Mouse (Mus musculus) layer of hippocampus, postnatal 36 days (tissue): ENCODE results near the gene Rabl6. TPM values are rescaled to one million over a fixed set of nuclear protein-coding genes. Genes with fewer than 3 reads are reported as not detected.

Source experiments
- DNase-seq, 2 experiments: peaks; one replicate each; pipeline ENCODE4 v3.0.0; 2022
- total RNA-seq, 2 experiments: library from RNA; stranded (reverse); gene quantifications; 2 replicates each; pipeline ENCODE4 v1.2.3; 2021

The Rabl6 gene
- 100 to 1,000 TPM; 142 to 155 TPM for total RNA-seq

GRCm38 (mm10) chr2:25607761-25608622 lies at the start of gene Rabl6:
TSS of gene Rabl6 (minus strand) at chr2:25608521.
- DNase-seq = peak; percentile 88 to 92

GRCm38 (mm10) chr2:25657652-25658051 lies 49.3 kb upstream of the Rabl6 start, which contains the start of gene Lcn5:
TSS of gene Lcn5 (plus strand) at chr2:25657952.
- no peak for DNase-seq

GRCm38 (mm10) chr2:25657246-25657645 lies 48.9 kb upstream of the Rabl6 start:
- no peak for DNase-seq

GRCm38 (mm10) chr2:25656691-25657090 lies 48.4 kb upstream of the Rabl6 start:
- DNase-seq = peak in 1 of 2 experiments; percentile 19

- DNase-seq = no peak
Observed at GRCm38 (mm10) chr2:25654502-25654901, 46.2 kb upstream of the Rabl6 start.

GRCm38 (mm10) chr2:25652902-25653301 lies 44.6 kb upstream of the Rabl6 start, which contains the start of gene Lcn8:
TSS of gene Lcn8 (plus strand) at chr2:25653120.
- DNase-seq = no peak

- no peak for DNase-seq
Observed at GRCm38 (mm10) chr2:25639890-25640289, 31.6 kb upstream of the Rabl6 start.

- no peak for DNase-seq
Observed at GRCm38 (mm10) chr2:25634046-25634445, 25.7 kb upstream of the Rabl6 start.

- DNase-seq = no peak
Observed at GRCm38 (mm10) chr2:25633616-25634015, 25.3 kb upstream of the Rabl6 start.

GRCm38 (mm10) chr2:25628738-25629137 lies 20.4 kb upstream of the Rabl6 start:
- no peak for DNase-seq

GRCm38 (mm10) chr2:25627811-25628210 lies 19.5 kb upstream of the Rabl6 start, which contains the start of gene Fcna:
TSS of gene Fcna (minus strand) at chr2:25628030.
- no peak for DNase-seq

- DNase-seq = no peak
Observed at GRCm38 (mm10) chr2:25625986-25626385, 17.7 kb upstream of the Rabl6 start.

GRCm38 (mm10) chr2:25621229-25622200 lies 13.2 kb upstream of the Rabl6 start, which contains the start of gene Tmem141:
TSS of gene Tmem141 (minus strand) at chr2:25622005.
- DNase-seq = peak; percentile 81 to 82

GRCm38 (mm10) chr2:25620852-25621228 lies 12.5 kb upstream of the Rabl6 start:
- DNase-seq = no peak

GRCm38 (mm10) chr2:25620386-25620785 lies 12.1 kb upstream of the Rabl6 start:
- no peak for DNase-seq

- no peak for DNase-seq
Observed at GRCm38 (mm10) chr2:25617578-25617977, 9.3 kb upstream of the Rabl6 start, which contains the start of gene Ccdc183. TSS of gene Ccdc183 (minus strand) at chr2:25617678.

- DNase-seq = no peak
Observed at GRCm38 (mm10) chr2:25616398-25616797, 8.1 kb upstream of the Rabl6 start.

GRCm38 (mm10) chr2:25608671-25609070 lies 350 bp upstream of the Rabl6 start:
- DNase-seq = no peak

- no peak for DNase-seq
Observed at GRCm38 (mm10) chr2:25602526-25602925, 5.8 kb downstream of the Rabl6 start.

- DNase-seq = no peak
Observed at GRCm38 (mm10) chr2:25600037-25600436, 8.3 kb downstream of the Rabl6 start.

- no peak for DNase-seq
Observed at GRCm38 (mm10) chr2:25598749-25599148, 9.6 kb downstream of the Rabl6 start.

- no peak for DNase-seq
Observed at GRCm38 (mm10) chr2:25596765-25597510, 11.4 kb downstream of the Rabl6 start.
